Mouse (Mus musculus) heart, postnatal 4 days (tissue): ENCODE measurements around the gene Pdcd10. TPM values are rescaled to one million over a fixed set of nuclear protein-coding genes. Genes with fewer than 3 reads are reported as not detected.

ENCODE experiments used
- DNase-seq: peaks from one replicate; pipeline ENCODE4 v3.0.0; 2021
- total RNA-seq, 2 experiments: library from RNA; stranded (reverse); gene quantifications; 2 replicates each; pipeline ENCODE4 v1.2.3; 2021

The Pdcd10 gene
- total RNA-seq, result 10 to 100 TPM; 31.0 to 41.1 TPM

DNA sequence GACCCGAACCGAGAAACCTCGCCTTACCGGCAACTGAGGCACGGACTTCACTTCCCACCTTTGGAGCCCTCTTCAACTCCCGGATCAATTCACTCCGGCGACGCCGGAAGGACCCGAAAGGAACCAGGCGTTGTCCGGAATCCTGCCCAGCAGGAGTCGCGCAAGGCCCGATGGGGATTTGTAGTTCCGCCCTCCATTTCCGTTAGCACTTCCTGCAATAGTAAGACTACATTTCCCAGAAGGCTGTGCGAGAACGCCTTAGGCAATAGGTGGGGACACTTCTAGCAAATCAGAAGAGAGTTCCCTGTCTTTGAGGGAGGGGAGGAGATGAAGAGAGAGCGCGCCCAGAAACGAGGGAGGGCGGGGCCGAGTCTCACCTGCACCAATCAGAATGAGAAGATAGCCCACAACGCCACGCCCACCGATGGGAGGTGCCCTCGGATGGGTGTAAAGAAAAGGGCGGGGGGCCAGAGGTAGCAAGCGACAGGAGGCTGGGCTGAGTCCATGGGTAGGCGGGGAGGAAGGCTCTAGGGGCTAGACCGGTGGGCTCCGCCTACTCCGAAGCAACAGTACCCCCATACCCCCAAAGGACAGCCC lies at the start of gene Pdcd10:
Gene Pdcd10 (minus strand): TSS at position 162 of the 597 bp plus-strand sequence.
- DNase-seq, result peak; percentile 99

DNA sequence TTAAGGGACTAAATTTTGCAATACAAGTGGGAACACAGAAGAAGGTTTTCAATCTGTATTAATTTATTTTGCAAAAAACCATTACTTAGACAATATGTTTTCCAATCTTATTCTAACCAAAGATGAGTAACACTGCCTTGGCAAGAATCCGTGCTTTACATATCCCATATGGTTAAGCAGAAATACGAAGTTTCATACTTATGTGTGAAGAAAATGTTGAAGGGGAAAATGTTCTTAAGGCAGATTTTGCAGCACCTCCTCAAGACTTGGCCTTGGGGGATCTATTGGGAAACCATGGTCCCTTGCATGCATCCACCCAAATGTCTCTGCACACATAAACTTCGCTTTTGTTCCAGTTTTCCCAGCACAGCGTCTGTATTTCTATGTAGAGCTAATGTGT lies 28.2 kb upstream of the Pdcd10 start:
- DNase-seq, result no peak

DNA sequence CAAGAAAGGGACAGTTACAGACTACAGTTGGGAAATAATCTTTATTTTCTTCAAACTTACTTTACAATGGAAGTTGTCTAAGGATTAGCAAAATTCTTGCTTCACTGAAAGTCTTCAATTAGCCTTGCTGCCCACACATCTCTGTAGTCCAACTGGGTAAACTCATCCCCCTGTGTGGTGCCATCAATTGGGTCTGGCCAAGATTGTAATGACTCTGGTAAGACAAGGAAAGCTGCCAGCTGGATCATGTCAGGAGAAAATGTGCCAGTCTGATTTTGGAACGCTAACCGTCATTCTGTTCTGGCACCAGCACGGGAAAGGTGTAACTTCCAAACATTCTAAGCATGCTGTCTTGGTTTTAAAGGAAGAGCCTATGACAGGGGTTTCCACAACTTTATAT lies 26.6 kb upstream of the Pdcd10 start:
- DNase-seq, result no peak

DNA sequence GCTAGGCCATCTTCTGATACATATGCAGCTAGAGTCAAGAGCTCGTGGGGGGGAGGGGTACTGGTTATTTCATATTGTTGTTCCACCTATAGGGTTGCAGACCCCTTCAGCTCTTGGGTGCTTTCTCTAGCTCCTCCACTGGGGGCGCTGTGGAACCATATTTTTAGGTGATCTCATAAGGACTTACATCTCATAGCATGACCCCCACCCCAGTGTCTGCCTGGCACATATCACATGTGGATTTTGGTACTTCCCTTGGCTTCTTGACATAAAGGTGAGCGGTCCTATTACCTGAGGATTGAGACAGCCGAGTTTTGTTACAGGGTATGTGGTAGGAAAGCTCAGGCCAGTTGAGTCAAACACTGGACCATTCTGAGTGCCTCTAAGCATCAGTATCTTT lies 22.7 kb upstream of the Pdcd10 start:
- peak; percentile 11 for DNase-seq

DNA sequence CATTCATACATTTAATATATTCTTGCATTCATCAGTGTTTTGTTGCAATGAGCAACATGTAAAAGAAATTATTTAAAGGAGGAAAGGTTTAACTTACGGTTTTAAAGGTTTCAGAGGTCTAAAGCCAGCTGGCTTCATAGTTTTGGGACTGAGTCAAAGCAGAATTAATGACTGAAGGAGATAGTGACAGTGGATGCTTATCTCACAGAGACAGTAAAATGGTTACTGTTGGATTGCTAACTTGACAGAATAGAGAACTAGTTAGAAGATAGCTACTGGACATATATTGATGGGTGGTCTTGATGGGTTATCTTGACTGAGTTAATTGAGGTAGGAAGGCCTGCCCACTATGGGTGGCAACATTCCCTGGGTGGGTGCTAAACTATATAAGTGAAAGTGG lies 18.9 kb upstream of the Pdcd10 start:
- no peak for DNase-seq

DNA sequence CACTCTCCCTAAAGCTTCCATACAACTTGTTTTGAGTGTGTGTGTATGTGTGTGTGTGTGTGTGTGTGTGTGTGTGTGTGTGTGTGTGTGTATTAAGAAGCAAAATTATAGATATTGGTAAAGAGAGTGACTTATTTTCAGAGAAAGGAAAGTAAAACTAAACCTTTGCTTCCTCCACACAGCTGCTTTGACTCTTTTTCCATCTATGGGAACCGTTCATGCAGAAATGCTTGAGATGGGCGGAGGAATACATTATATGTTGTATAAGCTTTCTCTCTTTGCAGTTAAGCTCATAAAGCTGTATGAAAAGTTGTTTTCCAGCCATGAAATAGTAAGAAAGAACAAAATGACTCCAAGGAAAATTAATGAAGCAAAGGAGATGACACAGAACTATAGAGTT lies 17.4 kb upstream of the Pdcd10 start:
- DNase-seq, result no peak

DNA sequence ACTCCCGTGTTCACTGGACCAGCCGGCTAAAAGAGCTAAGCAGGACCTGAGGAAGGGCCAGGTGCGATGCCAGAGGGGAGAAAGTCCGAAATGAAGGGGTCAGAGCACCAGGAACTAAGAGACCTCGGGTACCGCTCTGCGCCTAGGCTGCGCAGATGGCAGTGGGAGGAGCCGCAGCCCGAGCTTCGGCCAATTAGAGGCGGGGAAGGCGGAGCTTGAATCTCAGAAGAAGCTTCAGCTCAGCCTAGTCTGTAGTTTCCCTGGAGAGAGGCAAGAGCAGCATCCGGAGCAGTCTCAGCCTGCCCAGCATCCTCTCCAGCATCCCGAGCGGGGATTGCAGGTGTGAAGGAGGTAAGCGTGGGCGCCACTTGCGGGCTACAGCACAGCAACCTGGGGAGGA lies 636 bp upstream of the Pdcd10 start, which contains the start of gene Serpini1:
Gene Serpini1 (plus strand): TSS at position 256 of the 400 bp plus-strand sequence.
- DNase-seq, result peak; percentile 85

DNA sequence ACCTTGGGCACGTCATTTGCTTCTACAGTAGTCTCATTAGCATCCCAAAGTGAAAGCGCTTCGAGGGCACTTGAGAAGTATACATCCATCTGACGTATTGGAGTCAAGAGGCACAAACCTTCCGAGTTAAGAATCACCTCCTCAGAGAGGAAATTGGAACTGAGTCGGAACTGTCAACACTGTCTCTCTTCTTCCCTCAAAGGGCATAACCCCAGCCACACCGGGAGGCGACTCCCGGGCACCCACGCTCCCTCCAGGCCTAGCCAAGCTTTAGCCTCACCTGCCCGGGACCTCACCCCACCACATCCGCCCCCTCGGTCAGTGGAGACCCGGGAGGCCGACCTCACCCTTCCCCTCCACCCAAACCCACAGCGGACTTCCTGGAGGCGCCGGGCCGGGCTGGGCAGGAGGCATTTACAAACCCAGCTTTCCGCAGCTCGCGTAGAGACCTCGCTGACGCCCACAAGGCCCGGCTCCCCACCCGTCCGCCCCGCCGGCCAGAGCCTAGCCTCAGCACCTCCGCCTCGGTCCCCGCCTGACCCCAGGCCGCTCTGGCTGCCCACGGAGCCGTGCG lies 448 bp downstream of the Pdcd10 start:
- peak; percentile 14 for DNase-seq

DNA sequence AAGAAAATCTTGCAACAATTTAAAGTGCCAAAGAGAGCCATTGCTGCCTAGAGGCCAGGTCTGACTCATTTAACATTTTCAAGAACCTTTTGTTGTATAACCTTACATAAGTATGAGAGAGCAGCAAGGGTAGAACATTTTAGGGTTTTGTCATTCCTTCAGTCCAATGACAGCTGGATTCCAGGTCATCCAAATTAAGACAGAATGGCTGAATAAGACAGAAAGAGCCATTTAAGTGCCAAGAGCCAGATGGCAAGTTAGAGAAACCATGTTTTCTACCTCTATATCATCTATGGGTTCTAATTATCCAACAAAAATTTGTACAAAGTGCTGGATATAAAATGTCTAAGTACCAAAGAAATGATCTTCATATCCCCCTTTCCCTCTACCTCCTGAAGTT lies 5.4 kb downstream of the Pdcd10 start:
- no peak for DNase-seq

DNA sequence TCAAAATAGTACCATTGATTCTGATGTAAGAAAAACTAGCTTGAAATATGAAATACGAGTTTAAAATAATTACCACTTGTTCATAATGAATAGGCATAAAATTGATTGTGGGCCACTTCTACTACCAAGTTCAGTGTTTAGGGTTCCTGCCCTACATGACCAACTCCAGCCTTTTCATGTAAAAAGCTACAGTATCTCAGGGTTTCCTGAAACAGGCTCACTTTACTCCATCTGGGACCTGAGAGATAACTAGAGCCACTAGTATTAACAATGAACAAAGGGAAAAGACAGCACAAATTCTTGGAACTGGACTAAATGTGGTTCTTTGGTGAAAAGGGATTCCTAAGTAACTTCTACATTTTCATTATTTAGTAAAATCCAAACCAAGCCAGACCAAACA lies 12.4 kb downstream of the Pdcd10 start:
- no peak for DNase-seq

DNA sequence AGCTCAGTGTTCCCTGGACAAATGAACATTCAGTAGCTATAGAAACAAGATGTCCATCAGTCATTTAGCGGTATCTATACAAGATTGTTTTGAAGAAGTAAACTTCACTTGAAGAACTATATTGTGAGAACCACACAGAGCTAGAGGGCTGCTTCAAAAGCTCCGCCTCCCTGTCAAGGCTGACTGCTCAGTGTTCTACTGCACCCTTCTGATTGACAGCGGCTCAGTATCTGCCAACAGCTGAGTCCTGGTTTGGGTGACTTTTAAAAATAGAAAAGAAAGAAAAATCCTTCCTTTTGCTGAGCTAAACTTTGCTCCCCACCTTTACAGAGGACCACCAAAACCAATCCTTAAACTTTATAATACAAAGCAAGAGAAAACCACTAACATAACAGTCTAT lies 13.8 kb downstream of the Pdcd10 start:
- peak; percentile 21 for DNase-seq

DNA sequence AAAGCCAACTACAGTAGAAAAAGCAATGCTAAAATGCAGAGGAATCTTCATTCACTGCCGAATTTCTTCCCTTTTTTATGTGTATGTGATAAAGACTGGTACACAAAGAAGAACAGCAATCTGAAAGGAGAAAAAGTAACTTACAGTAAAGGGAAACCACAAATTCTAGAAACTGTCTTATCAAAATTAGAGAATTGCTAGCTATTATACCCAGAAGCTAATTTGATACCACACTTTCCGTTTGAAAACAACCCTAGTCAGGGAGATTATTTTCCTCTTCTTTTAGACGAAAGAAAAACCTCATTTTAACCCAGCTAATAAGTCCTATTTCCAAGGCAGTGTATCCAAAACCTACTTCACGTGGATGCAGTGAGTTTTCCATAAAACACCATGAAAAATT lies 15.4 kb downstream of the Pdcd10 start:
- no peak for DNase-seq

DNA sequence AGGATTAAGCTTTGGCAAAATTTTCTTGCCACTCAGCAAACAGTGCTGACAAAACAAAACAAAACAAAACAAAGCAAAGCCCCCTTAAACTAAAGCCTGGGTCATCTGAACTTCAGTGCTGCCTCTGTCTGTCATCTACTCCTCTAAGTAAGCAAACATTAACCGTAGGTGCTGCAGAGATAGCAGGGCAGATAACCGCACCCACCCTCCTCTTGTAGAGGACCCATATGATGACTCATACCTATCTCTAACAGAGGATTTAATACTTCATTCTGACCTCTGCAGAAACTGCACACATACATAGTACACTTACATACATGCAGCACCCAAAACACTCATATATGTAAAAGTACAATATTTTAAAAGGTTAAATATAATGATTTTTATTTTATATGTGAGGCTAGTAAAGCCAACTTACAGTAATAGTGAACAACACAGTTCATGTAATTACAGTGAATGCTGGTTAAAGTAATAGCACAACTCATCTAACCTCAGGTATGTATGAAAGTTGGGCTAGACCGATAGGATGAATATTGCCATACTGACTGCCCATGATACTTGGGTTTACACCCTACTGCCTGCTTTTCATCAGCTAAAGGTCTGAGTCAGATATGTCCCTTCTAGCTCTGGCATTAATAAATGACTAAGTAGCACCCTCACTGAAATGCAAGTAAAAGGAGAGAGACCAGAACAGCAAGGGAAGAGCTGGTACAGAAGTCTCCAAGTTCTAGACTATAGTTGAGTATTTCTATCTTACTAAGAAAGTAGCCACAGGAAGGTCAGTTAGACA lies 22.4 kb downstream of the Pdcd10 start:
- no peak for DNase-seq

DNA sequence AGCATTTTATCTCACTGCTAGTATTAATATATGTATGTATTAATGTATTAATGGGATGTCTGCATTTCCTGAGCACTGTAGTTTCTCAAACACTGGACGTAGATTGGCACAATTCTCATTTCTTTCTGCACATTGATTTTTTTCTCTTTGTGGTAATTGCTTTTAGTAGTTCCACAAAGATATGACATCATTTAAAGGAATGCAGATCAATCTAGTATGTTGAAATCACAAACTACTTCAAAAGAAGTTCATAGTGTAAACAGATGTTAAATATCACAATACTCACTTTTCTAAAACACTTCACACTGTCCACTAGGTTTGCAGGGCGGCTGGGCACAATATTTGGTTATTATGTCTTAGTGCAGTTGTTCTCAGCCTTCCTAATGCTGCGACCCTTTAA lies 25.6 kb downstream of the Pdcd10 start:
- no peak for DNase-seq

DNA sequence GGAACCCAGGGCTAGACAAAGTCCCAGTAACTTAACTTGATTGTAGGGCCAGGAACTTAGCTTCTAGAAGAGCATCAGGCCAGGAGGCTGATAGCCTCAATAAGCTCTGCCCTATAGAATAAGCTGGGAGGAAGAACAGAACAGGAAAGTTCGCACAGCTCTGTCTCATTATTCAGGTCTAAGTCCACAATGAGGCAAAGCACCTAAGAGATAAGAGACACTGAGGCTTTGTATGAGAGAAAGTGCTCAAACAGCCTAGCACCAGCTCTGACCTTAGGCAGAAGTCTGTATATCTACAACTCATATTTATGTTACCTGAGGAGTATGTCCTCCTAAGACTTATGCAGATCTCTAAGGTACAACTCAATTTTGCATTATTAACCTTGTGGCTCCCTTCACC lies 34.1 kb downstream of the Pdcd10 start:
- no peak for DNase-seq

DNA sequence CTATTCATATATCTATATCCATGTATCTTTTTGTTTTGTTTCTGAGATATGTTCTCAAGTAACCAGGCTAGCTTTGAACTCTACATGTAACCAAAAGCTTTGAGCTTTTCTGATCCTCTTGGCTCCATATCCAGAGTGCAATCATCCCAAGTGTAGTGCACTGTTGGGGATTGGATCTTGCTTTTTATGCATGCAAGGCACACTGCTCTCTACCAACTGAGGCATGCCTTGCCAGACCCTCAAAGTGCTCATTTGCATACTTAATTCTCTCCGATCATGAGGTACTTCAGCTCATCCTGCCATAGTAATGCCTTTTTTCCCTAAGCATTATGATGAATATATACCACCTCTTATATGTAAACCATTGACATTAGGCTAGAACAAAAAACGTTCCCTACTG lies 35.3 kb downstream of the Pdcd10 start:
- DNase-seq, result no peak

DNA sequence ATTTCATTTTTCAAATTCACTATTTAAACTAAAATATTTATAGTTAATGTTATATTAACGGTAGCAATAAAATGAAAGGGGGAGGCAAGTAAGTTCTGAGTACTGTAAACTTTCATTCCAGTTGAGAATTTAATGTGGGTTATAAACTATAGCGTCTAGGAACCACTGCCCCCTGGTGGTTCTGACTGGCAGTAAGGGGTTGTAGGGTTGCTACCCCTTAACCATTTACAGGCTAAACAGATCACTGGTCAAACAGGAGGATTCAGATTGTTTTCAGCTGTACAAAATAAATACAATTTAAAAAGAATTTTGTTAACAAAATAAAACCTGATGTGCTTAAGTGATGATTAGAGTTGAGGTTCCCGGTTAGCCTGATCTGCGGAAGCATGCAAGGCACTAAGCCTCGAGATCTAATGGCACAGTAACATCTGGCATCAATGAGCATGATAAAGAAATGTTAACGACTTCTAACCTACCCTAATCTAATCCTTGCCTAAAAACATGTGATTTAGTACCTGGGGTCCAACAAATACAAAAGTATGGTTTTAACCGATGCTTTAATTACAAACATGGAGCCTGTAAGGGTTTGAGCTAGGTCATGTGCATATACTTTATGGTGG lies 38.9 kb downstream of the Pdcd10 start:
- peak; percentile 64 for DNase-seq

DNA sequence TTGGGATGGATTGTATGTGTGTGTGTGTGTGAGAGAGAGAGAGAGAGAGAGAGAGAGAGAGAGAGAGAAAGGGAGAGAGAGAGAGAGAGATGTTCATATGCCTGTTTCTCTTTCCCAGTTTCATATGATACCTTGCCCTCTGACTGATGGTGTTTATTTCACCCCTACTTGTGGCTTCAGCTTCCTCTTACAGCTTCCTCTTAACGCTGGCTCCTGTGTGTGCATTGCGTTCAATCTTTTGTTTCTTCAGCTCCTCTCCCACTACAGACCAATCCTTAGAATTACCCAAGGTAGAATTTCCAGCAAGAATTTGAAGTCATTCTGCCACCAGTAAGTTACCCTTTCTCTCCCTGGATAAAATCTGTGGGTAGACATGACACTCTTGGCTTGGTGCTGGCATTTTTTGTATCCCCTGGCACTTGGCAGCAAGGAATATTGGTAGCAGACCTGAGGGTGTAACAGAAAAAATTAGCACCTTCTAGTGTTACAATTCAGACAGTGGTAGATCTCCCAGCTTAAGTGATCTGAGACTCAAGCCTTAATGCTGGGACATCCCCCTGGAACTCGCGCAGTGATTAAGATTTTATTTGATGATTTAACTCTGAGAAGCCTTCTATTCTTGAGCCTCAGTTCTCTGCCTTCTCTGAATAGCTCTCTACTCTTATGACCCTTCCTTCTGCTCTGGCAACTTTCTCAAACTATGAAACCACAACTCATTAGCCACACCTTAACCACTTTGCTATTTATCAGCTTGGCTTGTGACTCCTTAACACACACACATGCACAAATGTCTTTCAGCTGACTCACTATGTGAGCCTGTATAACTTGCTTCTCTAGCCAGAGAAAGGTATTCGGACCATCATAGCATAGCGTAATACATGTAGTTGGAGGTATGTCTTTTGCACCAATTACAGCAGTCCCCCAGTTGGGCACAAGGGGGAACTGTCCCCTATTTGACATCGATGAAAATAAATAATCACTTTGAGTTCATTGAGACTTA lies 57.4 kb downstream of the Pdcd10 start:
- DNase-seq, result no peak

DNA sequence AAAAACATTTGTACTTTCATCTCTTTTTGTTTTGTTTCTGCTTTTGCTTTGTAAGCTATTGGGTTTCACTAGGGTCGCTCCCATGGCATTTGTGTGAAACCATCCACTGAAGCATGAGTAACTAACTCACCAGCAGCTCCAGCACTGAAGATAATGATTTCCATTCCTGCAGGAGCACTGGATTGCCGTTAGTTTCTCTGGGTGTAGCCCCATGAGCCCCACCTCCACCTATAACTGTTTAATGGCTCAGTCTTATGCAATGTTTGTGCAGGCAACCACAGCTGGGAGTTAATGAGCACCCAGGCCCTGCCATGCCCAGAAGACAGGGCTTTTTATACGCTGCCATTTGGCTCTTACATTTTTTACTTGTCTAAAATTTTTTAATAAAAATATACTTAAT lies 63.7 kb downstream of the Pdcd10 start:
- no peak for DNase-seq

DNA sequence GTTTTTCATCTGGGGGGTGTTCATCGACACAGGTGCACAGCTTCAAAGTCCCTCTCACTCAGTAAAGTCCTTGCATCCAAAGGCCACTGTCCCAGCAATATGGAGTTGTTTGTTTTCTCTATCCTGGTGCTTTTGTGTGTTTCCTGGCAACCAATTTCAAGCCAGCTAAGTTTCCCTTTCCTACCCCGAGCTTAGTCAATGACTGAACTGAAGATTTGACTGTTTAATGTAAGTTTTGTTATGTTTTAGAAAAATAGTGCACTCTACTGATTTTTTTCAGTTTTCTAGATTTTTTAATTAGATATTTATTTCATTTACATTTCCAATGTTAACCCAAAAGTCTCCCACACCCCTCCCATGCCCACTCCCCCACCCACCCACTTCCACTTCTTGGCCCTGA lies 74.6 kb downstream of the Pdcd10 start, which contains the start of gene Wdr49:
Gene Wdr49 (minus strand): TSS at position 101 of the 400 bp plus-strand sequence.
- no peak for DNase-seq

DNA sequence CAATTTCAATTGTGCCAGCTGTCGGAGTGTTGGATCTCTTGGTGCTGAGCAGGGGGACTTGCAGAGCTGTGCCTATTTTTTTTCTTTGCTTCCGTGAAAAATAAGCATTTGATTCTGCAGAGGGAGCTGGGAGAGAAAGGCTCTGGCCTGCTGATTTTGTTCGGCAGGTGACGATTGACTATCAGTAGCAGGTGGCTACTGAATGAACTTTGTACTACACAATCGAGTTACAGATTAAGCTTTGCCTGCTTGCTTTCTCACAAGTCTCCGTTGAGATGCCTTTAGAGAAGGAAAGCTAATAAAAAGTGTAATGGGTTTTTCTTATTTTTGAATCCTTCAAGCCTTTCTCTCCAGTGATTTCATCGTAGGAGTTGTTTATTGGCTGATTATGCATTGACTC lies 81.5 kb downstream of the Pdcd10 start:
- DNase-seq, result no peak

DNA sequence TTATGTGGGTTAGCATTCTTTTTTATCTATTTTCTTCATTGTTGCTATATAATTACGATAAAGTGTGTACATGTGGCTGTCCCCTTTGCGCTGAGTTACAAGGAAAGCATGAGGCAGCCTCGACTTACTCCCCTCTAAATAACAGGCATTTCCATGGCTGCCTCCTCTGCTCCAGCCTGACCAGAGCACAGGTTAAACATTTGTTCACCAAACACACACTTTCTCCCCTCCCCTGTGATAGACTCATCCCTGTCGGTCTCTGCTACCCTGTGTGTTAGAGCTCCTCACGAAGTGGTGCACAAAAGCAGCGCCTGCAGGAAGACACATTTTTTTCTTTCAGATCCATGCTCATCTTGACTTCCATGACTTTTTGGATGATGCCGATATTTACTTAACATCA lies 82.0 kb downstream of the Pdcd10 start:
- no peak for DNase-seq
